Mouse (Mus musculus): Measurements from ENCODE around the gene Gm20532. TPM values are rescaled to one million over a fixed set of nuclear protein-coding genes. Genes with fewer than 3 reads are reported as not detected.
"Not testable (repeated sequence)": the region's sequence is repeated elsewhere in the genome, so short reads cannot be mapped to it uniquely, and the experiment has no call there.

Gm20532 gene
- polyA plus RNA-seq, 1 experiment from 2014 or later = not detected

DNA sequence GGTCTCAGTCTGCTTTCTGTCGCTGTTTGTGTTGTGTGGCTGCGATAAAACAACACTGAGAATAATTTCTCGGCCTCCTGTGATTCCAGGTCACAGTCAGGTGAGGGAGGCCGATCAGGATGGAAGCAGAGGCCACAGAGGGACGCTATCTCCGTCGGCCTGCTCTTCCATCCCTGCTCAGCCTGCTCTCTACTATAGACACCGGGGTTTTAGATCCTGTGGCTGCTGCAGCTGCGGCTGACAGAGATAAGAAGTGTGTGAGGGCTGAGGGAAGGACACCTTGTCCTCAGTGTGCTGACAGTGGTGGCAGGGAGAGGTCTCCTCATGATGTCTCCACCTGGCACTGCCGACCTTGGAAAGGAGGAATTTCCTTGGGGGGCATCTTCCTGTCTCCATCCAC is 76.7 kb downstream of the Gm20532 start:
- ATAC-seq (no peak), DNase-seq (ENCODE audit: low read depth, low spot score) (no peak)
- no peaks in the 10 kb centered on the region for H3K27me3 ChIP-seq
- ChIA-PET CTCF (interaction anchor here (3.6 kb wide), 1 partner anchor 16 kb away, joined by 12 read pairs; no protein-coding TSS in a partner anchor), POLR2A (no interaction called here)
- TF ChIP-seq CTCF (IDR thresholded peaks at IDR 0.05) = no peak
- in situ Hi-C loops (cut with MboI; ENCODE audit: low pct_unique_long_range_greater_than_20kb) = no loop called here

DNA sequence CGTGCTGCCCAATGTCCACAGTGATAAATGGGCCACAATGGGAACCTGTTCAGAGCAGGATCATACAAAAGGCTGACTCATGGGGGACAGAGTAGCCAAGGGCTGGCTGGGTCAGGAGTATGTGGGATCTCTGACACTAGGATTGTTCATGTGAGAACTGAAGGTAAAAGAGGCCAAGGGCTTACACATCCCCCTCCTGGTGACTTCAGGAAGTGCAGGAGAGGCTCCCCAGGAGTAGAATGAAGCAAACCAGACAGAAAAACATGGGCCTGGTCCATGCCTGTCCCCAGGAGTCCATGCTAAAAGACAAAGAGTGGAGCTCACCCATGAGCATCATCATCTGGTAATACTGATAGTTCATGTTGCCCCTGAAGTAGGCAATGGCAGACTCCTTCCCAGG is 77.1 kb downstream of the Gm20532 start:
- H3K27me3 ChIP-seq; in situ Hi-C loops (cut with MboI; ENCODE audit: low pct_unique_long_range_greater_than_20kb); ATAC-seq; POLR2A ChIA-PET; DNase-seq (ENCODE audit: low read depth, low spot score): not testable (repeated sequence)
- TF ChIP-seq CTCF (IDR thresholded peaks at IDR 0.05) = peak; percentile 75
- CTCF ChIA-PET = interaction anchor here (0.8 to 3.6 kb wide), 2 partner anchors 16 to 17 kb away, joined by 3 to 12 read pairs; no protein-coding TSS in a partner anchor

DNA sequence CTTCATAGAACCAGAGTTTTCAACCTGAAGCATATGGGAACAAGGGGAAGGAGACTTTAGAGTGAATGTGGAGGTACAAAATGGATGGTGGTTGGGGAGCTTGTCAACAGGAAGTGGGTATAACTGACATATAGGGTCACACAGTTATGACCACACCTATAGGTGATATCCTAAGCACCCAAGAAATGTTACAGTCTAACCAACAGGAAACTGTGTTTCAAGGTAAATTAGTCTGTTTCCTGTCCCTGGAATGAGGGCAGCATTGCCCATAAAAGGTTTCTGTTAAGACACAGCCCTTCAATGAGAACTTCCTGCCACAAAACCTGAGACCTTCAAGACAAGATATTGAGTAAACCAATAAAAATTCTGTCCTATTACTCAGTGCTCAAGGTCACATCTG is 82.3 kb downstream of the Gm20532 start:
- in situ Hi-C loops (cut with MboI; ENCODE audit: low pct_unique_long_range_greater_than_20kb) = no loop called here
- POLR2A ChIA-PET = no interaction called here
- DNase-seq (ENCODE audit: low read depth, low spot score) = no peak
- no peak for ATAC-seq
- H3K27me3 ChIP-seq = peaks cover 5% of the 10 kb centered on the region
- TF ChIP-seq CTCF (IDR thresholded peaks at IDR 0.05) = no peak
- CTCF ChIA-PET = interaction anchor here (1.1 kb wide), 1 partner anchor 22 kb away, joined by 4 read pairs; no protein-coding TSS in a partner anchor

DNA sequence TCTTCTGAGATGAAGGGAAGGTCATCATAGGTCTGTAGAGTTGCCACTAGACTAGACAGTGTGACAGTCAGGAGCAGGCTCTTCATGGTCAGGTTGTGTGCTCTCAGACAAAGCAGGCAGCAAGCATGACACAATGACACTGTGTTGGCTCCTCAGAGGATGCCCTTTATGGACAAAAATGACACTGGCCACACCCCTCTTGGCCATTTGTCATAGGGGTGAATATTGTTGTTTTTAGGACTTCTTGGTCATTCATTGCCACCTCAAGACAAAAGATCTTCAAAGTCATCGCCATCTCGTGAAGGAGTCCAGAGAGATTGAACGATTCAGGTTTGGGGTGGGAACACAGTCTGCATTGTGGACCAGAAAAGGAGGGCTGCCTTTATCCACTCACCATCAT is 84.7 kb downstream of the Gm20532 start, which contains the start of gene Lcn4:
Gene Lcn4, minus strand, starts transcription at position 101 of the 400 bp plus-strand sequence.
- POLR2A ChIA-PET = no interaction called here
- TF ChIP-seq CTCF (IDR thresholded peaks at IDR 0.05) = no peak
- in situ Hi-C loops (cut with MboI; ENCODE audit: low pct_unique_long_range_greater_than_20kb) = no loop called here
- CTCF ChIA-PET = interaction anchor here (1.1 kb wide), 1 partner anchor 24 kb away, joined by 3 read pairs; no protein-coding TSS in a partner anchor
- ATAC-seq (no peak), DNase-seq (ENCODE audit: low read depth, low spot score) (no peak)
- H3K27me3 ChIP-seq = peaks cover 23% of the 10 kb centered on the region

Other genes with a start within 250 kb of the Gm20532 start
- 19.3 TPM for gene Dnlz, start 234.5 kb upstream of the Gm20532 start, polyA plus RNA-seq (2021)
- gene Card9, start 225.7 kb upstream of the Gm20532 start, polyA plus RNA-seq (2021) = 0.50 TPM
- 32.7 TPM for gene Snapc4, start 206.0 kb upstream of the Gm20532 start, polyA plus RNA-seq (2021)
- 89.9 TPM for gene Entr1, start 197.3 kb upstream of the Gm20532 start, polyA plus RNA-seq (2021)
- gene Pmpca, start 197.3 kb upstream of the Gm20532 start, polyA plus RNA-seq (2021) = 99.2 TPM
- 31.6 TPM for gene Inpp5e, start 177.4 kb upstream of the Gm20532 start, polyA plus RNA-seq (2021)
- gene Sec16a, start 141.4 kb upstream of the Gm20532 start, polyA plus RNA-seq (2021) = 49.4 TPM
- gene Notch1, start 70.0 kb upstream of the Gm20532 start, polyA plus RNA-seq (2021) = 7.6 TPM
- gene Egfl7, start 6.6 kb upstream of the Gm20532 start, polyA plus RNA-seq (2021) = 9.4 TPM
- gene Agpat2, start 17.8 kb downstream of the Gm20532 start, polyA plus RNA-seq (2021) = 41.6 TPM
- 57.3 TPM for gene Fam69b, start 41.8 kb downstream of the Gm20532 start, polyA plus RNA-seq (2021)
- not detected for gene Lcn4, start 84.6 kb downstream of the Gm20532 start, polyA plus RNA-seq (2021)